Mouse (Mus musculus) megakaryocyte, embryonic 14.5 days (primary cell): ENCODE measurements around the gene Cog6.

Experiments used
- FLI1 ChIP-seq: IDR thresholded peaks from 2 replicates; pipeline ENCODE4 v1.6.1; 2012; ENCODE audit warnings: low read length, inconsistent platforms, mixed read lengths
- GATA1 ChIP-seq: IDR thresholded peaks from 3 replicates; pipeline ENCODE4 v1.6.1; 2012; ENCODE audit warnings: mixed read lengths, low read length, inconsistent platforms, borderline replicate concordance

DNA sequence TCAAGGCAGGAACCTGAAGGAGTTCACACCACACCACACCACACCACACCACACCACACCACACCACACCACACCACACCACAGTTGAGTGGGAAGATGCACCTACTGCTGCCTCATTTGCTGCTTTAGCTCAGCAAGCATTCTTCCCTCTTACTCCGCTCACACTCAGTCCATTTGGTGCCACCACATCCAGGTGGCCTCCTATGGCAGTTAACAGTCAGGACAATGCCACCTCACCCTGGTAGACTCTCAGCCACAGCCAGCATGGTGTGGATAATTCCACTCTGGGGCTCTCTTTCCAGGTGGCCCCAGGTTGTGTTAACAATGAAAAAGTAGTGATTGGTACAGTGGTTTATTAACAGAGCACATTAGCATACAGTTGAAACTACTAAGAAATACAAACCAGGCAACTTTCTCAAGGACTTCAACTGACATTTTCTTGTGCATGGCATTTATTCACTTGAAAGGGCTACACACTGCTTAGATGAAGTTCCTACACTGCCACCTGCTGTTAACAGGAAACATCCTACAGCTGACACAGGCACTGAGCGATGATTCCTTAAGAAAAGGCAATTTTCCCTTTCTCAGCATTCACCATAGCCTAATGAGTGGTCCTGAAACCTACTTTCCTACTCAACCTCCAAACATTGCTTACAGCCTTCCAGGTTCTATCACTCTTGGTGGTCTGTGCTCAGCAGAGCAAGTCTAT is 12.5 kb downstream of the Cog6 start:
- TF ChIP-seq GATA1 (no peak), FLI1 (no peak)
